Mouse (Mus musculus) MEL (cell line): ENCODE measurements around the gene Dclk3.

Experiments used
- CHD2 ChIP-seq: IDR thresholded peaks from 2 replicates; pipeline ENCODE4 v1.6.1; 2011; ENCODE audit warnings: low read length, improper control_type of control experiment
- CTCF ChIP-seq, 3 experiments: IDR thresholded peaks in 2 of 3; conservative IDR thresholded peaks in 1 of 3; 2 replicates each; pipeline ENCODE4 v1.5.1; 2011 to 2012; ENCODE audit warnings: low read length in 3 of 3, low read depth in 2 of 3, mild to moderate bottlenecking in 2 of 3, improper control_type of control experiment in 1 of 3, inconsistent platforms in 1 of 3, mixed read lengths in 1 of 3, moderate library complexity in 1 of 3; ENCODE audit not compliant: control insufficient read depth in 1 of 3, insufficient read depth in 1 of 3, poor library complexity in 1 of 3, severe bottlenecking in 1 of 3
- ELF1 ChIP-seq: IDR thresholded peaks from 2 replicates; pipeline ENCODE4 v1.6.1; 2014; ENCODE audit warnings: low read depth, mild to moderate bottlenecking, inconsistent platforms, low read length, improper control_type of control experiment, moderate library complexity
- EP300 ChIP-seq, 2 experiments: IDR thresholded peaks; 2 replicates each; pipeline ENCODE4 v1.6.1; 2011; ENCODE audit warnings: improper control_type of control experiment in 2 of 2, low read length in 2 of 2, low read depth in 1 of 2, mild to moderate bottlenecking in 1 of 2
- GATA1 ChIP-seq: IDR thresholded peaks from 2 replicates; pipeline ENCODE4 v1.6.1; 2011; ENCODE audit warnings: low read depth, low read length, improper control_type of control experiment
- MAX ChIP-seq: IDR thresholded peaks from 2 replicates; pipeline ENCODE4 v1.6.1; 2011; ENCODE audit warnings: low read length, improper control_type of control experiment
- TCF12 ChIP-seq: IDR thresholded peaks from 2 replicates; pipeline ENCODE4 v1.6.1; 2014; ENCODE audit warnings: low read depth, mild to moderate bottlenecking, inconsistent platforms, low read length, improper control_type of control experiment, moderate library complexity
- USF1 ChIP-seq: IDR thresholded peaks from 2 replicates; pipeline ENCODE4 v1.6.1; 2014; ENCODE audit warnings: low read depth, mild to moderate bottlenecking, inconsistent platforms, low read length, improper control_type of control experiment, moderate library complexity

DNA sequence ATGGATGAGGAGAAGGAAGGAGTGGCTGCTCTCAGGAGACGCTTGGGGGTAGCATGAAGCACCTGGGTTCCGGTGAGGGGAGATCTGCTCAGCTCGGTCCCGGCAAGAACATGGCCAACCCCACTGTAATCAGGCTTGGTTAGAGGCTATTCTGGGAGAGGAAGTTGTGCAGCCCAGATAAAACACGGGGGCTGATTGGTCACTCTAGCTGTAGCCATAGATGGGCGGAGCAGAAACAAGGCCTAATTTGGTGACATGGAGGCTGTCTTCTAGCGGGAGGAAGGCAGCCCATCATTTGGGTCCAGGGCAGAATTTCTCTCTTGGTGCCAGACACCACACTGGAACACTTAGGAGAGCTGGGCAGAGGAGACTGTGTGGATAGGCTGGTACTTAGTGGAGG lies 83.3 kb downstream of the Dclk3 start:
- TF ChIP-seq EP300 (IDR thresholded peaks at IDR 0.05; ENCODE audit: low read depth in 1 of 2, low read length in 2 of 2) (no peak), CHD2 (no peak), TCF12 (no peak), ELF1 (no peak), USF1 (no peak), GATA1 (no peak), MAX (no peak), CTCF (IDR thresholded peaks at IDR 0.05 in 2 of 3, conservative IDR thresholded peaks at IDR 0.05 in 1 of 3; ENCODE audit: control insufficient read depth in 1 of 3, insufficient read depth in 1 of 3, low read depth in 2 of 3, low read length in 3 of 3, poor library complexity in 1 of 3, severe bottlenecking in 1 of 3) (no peak)
